Mouse (Mus musculus): Measurements from ENCODE around the gene Pdss2. TPM values are rescaled to one million over a fixed set of nuclear protein-coding genes. Genes with fewer than 3 reads are reported as not detected.
A peak's percentile ranks its signal among the peaks of the same experiment; 100 is the strongest.

The Pdss2 gene
- polyA plus RNA-seq, 1 experiment from 2014 or later: 13.7 TPM

GRCm38 (mm10) chr10:43480227-43480849 is 259.1 kb downstream of the Pdss2 start:
- DNase-seq (ENCODE audit: low spot score) (no peak), ATAC-seq (replicated peaks; ENCODE audit: insufficient number of reproducible peaks, low FRiP score, low TSS enrichment, low read depth) (no peak)
- H3K27ac ChIP-seq (replicated peaks; ENCODE audit: low read depth, low read length): peak overlapping the region; percentile 98
- peak overlapping the region; percentile 94 for H3K4me2 ChIP-seq (ENCODE audit: low read depth, low read length)
- H3K4me3 ChIP-seq (ENCODE audit: low read depth, low read length): peak overlapping the region; percentile 89
- no peaks in the 10 kb centered on the region; the same call in 1 of the 2 replicates for H3K4me1 ChIP-seq (ENCODE audit: control insufficient read depth, insufficient read depth, low read length)
- 5% methylated on average over 13 of the region's 13 CpGs for WGBS
- no peaks in the 10 kb centered on the region for H3K36me3 ChIP-seq (replicated peaks; ENCODE audit: control insufficient read depth, insufficient read depth, low read depth, low read length)
- no peaks in the 10 kb centered on the region for H3K9me3 ChIP-seq (replicated peaks; ENCODE audit: control insufficient read depth, low read length)
- no peaks in the 10 kb centered on the region for H3K27me3 ChIP-seq (ENCODE audit: control insufficient read depth, insufficient read depth, low read length)
- H3K9ac ChIP-seq (replicated peaks; ENCODE audit: low read length): peak overlapping the region; percentile 99

GRCm38 (mm10) chr10:43481179-43481578 is 259.9 kb downstream of the Pdss2 start:
- Histone ChIP-seq H3K27me3 (ENCODE audit: control insufficient read depth, insufficient read depth, low read length) (no peaks in the 10 kb centered on the region), H3K27ac (replicated peaks; ENCODE audit: low read depth, low read length) (no peak overlapping the region), H3K4me2 (ENCODE audit: low read depth, low read length) (no peak overlapping the region), H3K4me1 (ENCODE audit: control insufficient read depth, insufficient read depth, low read length) (no peaks in the 10 kb centered on the region; the same call in 1 of the 2 replicates), H3K36me3 (replicated peaks; ENCODE audit: control insufficient read depth, insufficient read depth, low read depth, low read length) (no peaks in the 10 kb centered on the region), H3K9me3 (replicated peaks; ENCODE audit: control insufficient read depth, low read length) (no peaks in the 10 kb centered on the region), H3K4me3 (ENCODE audit: low read depth, low read length) (no peak overlapping the region), H3K9ac (replicated peaks; ENCODE audit: low read length) (no peak overlapping the region)
- WGBS: 37% methylated on average over 4 of the region's 4 CpGs
- DNase-seq (ENCODE audit: low spot score): no peak
- no peak for ATAC-seq (replicated peaks; ENCODE audit: insufficient number of reproducible peaks, low FRiP score, low TSS enrichment, low read depth)

GRCm38 (mm10) chr10:43482021-43482420 is 260.7 kb downstream of the Pdss2 start:
- ATAC-seq (replicated peaks; ENCODE audit: insufficient number of reproducible peaks, low FRiP score, low TSS enrichment, low read depth) (no peak), DNase-seq (ENCODE audit: low spot score) (no peak)
- 94% methylated on average over 5 of the region's 5 CpGs for WGBS
- H3K4me3 ChIP-seq (ENCODE audit: low read depth, low read length): no peak overlapping the region
- no peaks in the 10 kb centered on the region; the same call in 1 of the 2 replicates for H3K4me1 ChIP-seq (ENCODE audit: control insufficient read depth, insufficient read depth, low read length)
- no peak overlapping the region for H3K4me2 ChIP-seq (ENCODE audit: low read depth, low read length)
- no peaks in the 10 kb centered on the region for H3K36me3 ChIP-seq (replicated peaks; ENCODE audit: control insufficient read depth, insufficient read depth, low read depth, low read length)
- no peaks in the 10 kb centered on the region for H3K27me3 ChIP-seq (ENCODE audit: control insufficient read depth, insufficient read depth, low read length)
- no peak overlapping the region for H3K9ac ChIP-seq (replicated peaks; ENCODE audit: low read length)
- no peak overlapping the region for H3K27ac ChIP-seq (replicated peaks; ENCODE audit: low read depth, low read length)
- no peaks in the 10 kb centered on the region for H3K9me3 ChIP-seq (replicated peaks; ENCODE audit: control insufficient read depth, low read length)

- Histone ChIP-seq H3K27ac (replicated peaks; ENCODE audit: low read depth, low read length) (0 out of 2 replicates have a peak overlapping the region, but pooled peaks have one; percentile 9), H3K4me1 (ENCODE audit: control insufficient read depth, insufficient read depth, low read length) (no peaks in the 10 kb centered on the region; the same call in 1 of the 2 replicates), H3K27me3 (ENCODE audit: control insufficient read depth, insufficient read depth, low read length) (no peaks in the 10 kb centered on the region), H3K9ac (replicated peaks; ENCODE audit: low read length) (no peak overlapping the region; the same call in 1 of the 2 replicates), H3K36me3 (replicated peaks; ENCODE audit: control insufficient read depth, insufficient read depth, low read depth, low read length) (no peaks in the 10 kb centered on the region), H3K4me2 (ENCODE audit: low read depth, low read length) (no peak overlapping the region), H3K4me3 (ENCODE audit: low read depth, low read length) (no peak overlapping the region), H3K9me3 (replicated peaks; ENCODE audit: control insufficient read depth, low read length) (no peaks in the 10 kb centered on the region)
- peak; percentile 23 for DNase-seq (ENCODE audit: low spot score)
- 28% methylated on average over 9 of the region's 9 CpGs for WGBS
- no peak for ATAC-seq (replicated peaks; ENCODE audit: insufficient number of reproducible peaks, low FRiP score, low TSS enrichment, low read depth)
Observed at GRCm38 (mm10) chr10:43483426-43483995, 262.2 kb downstream of the Pdss2 start.

GRCm38 (mm10) chr10:43485751-43486268 is 264.5 kb downstream of the Pdss2 start:
- no peak overlapping the region for H3K9ac ChIP-seq (replicated peaks; ENCODE audit: low read length)
- WGBS: 81% methylated on average over 6 of the region's 6 CpGs
- DNase-seq (ENCODE audit: low spot score): no peak
- no peaks in the 10 kb centered on the region for H3K36me3 ChIP-seq (replicated peaks; ENCODE audit: control insufficient read depth, insufficient read depth, low read depth, low read length)
- peaks cover 3% of the 10 kb centered on the region for H3K4me1 ChIP-seq (ENCODE audit: control insufficient read depth, insufficient read depth, low read length)
- H3K27ac ChIP-seq (replicated peaks; ENCODE audit: low read depth, low read length): no peak overlapping the region
- H3K4me2 ChIP-seq (ENCODE audit: low read depth, low read length): no peak overlapping the region
- H3K27me3 ChIP-seq (ENCODE audit: control insufficient read depth, insufficient read depth, low read length): no peaks in the 10 kb centered on the region
- no peaks in the 10 kb centered on the region for H3K9me3 ChIP-seq (replicated peaks; ENCODE audit: control insufficient read depth, low read length)
- ATAC-seq (replicated peaks; ENCODE audit: insufficient number of reproducible peaks, low FRiP score, low TSS enrichment, low read depth): no peak
- H3K4me3 ChIP-seq (ENCODE audit: low read depth, low read length): no peak overlapping the region

GRCm38 (mm10) chr10:43487441-43488010 is 266.2 kb downstream of the Pdss2 start:
- ATAC-seq (replicated peaks; ENCODE audit: insufficient number of reproducible peaks, low FRiP score, low TSS enrichment, low read depth) (no peak), DNase-seq (ENCODE audit: low spot score) (no peak)
- no peaks in the 10 kb centered on the region for H3K9me3 ChIP-seq (replicated peaks; ENCODE audit: control insufficient read depth, low read length)
- H3K4me1 ChIP-seq (ENCODE audit: control insufficient read depth, insufficient read depth, low read length): peaks cover 3% of the 10 kb centered on the region
- H3K4me3 ChIP-seq (ENCODE audit: low read depth, low read length): no peak overlapping the region
- no peaks in the 10 kb centered on the region for H3K36me3 ChIP-seq (replicated peaks; ENCODE audit: control insufficient read depth, insufficient read depth, low read depth, low read length)
- no peak overlapping the region for H3K27ac ChIP-seq (replicated peaks; ENCODE audit: low read depth, low read length)
- 75% methylated on average over 3 of the region's 3 CpGs for WGBS
- H3K27me3 ChIP-seq (ENCODE audit: control insufficient read depth, insufficient read depth, low read length): no peaks in the 10 kb centered on the region
- no peak overlapping the region for H3K9ac ChIP-seq (replicated peaks; ENCODE audit: low read length)
- H3K4me2 ChIP-seq (ENCODE audit: low read depth, low read length): no peak overlapping the region

- no peaks in the 10 kb centered on the region for H3K27me3 ChIP-seq (ENCODE audit: control insufficient read depth, insufficient read depth, low read length)
- ATAC-seq (replicated peaks; ENCODE audit: insufficient number of reproducible peaks, low FRiP score, low TSS enrichment, low read depth) (no peak), DNase-seq (ENCODE audit: low spot score) (no peak)
- H3K9ac ChIP-seq (replicated peaks; ENCODE audit: low read length): no peak overlapping the region
- no peak overlapping the region for H3K4me3 ChIP-seq (ENCODE audit: low read depth, low read length)
- H3K4me1 ChIP-seq (ENCODE audit: control insufficient read depth, insufficient read depth, low read length): peaks cover 3% of the 10 kb centered on the region
- WGBS: 70% methylated on average over 4 of the region's 4 CpGs
- no peak overlapping the region for H3K4me2 ChIP-seq (ENCODE audit: low read depth, low read length)
- H3K36me3 ChIP-seq (replicated peaks; ENCODE audit: control insufficient read depth, insufficient read depth, low read depth, low read length): no peaks in the 10 kb centered on the region
- no peak overlapping the region for H3K27ac ChIP-seq (replicated peaks; ENCODE audit: low read depth, low read length)
- H3K9me3 ChIP-seq (replicated peaks; ENCODE audit: control insufficient read depth, low read length): no peaks in the 10 kb centered on the region
Observed at GRCm38 (mm10) chr10:43488258-43488657, 267.0 kb downstream of the Pdss2 start.

- DNase-seq (ENCODE audit: low spot score): no peak
- Histone ChIP-seq H3K4me2 (ENCODE audit: low read depth, low read length) (no peak overlapping the region), H3K27ac (replicated peaks; ENCODE audit: low read depth, low read length) (no peak overlapping the region)
Observed at GRCm38 (mm10) chr10:43489139-43489538, 267.9 kb downstream of the Pdss2 start.

More at GRCm38 (mm10) chr10:43489139-43489538, 267.9 kb downstream of the Pdss2 start:
- H3K27me3 ChIP-seq (ENCODE audit: control insufficient read depth, insufficient read depth, low read length): no peaks in the 10 kb centered on the region
- no peaks in the 10 kb centered on the region for H3K9me3 ChIP-seq (replicated peaks; ENCODE audit: control insufficient read depth, low read length)
- H3K4me3 ChIP-seq (ENCODE audit: low read depth, low read length): no peak overlapping the region
- whole genome bisulfite sequencing: 78% methylated on average over 7 of the region's 7 CpGs
- no peaks in the 10 kb centered on the region for H3K36me3 ChIP-seq (replicated peaks; ENCODE audit: control insufficient read depth, insufficient read depth, low read depth, low read length)
- H3K4me1 ChIP-seq (ENCODE audit: control insufficient read depth, insufficient read depth, low read length): peaks cover 3% of the 10 kb centered on the region; the same call in 1 of the 2 replicates
- H3K9ac ChIP-seq (replicated peaks; ENCODE audit: low read length): no peak overlapping the region
- no peak for ATAC-seq (replicated peaks; ENCODE audit: insufficient number of reproducible peaks, low FRiP score, low TSS enrichment, low read depth)
